Mouse (Mus musculus) hindbrain, embryonic 12.5 days (tissue): Measurements from ENCODE around the gene St8sia1. TPM values are rescaled to one million over a fixed set of nuclear protein-coding genes. Genes with fewer than 3 reads are reported as not detected.

ENCODE experiments used
- ATAC-seq: fragments of 200-750 bp; cut with Nextera tagmentation; 2 replicates; pipeline ENCODE4 v1.8.0; 2017; ENCODE audit warnings: moderate TSS enrichment; ENCODE audit not compliant: low FRiP score
- H3K27ac ChIP-seq: fragments of 300-500 bp; sonication (generic); 2 replicates; pipeline ENCODE4 v1.5.1; 2016; ENCODE audit warnings: mild to moderate bottlenecking
- H3K27me3 ChIP-seq: fragments of 300-500 bp; sonication (generic); 2 replicates; pipeline ENCODE4 v1.6.1; 2016; ENCODE audit warnings: mild to moderate bottlenecking
- H3K36me3 ChIP-seq: fragments of 300-500 bp; sonication (generic); 2 replicates; pipeline ENCODE4 v1.6.1; 2016; ENCODE audit warnings: mild to moderate bottlenecking
- H3K4me1 ChIP-seq: fragments of 300-500 bp; sonication (generic); 2 replicates; pipeline ENCODE4 v1.6.1; 2016
- H3K4me2 ChIP-seq: fragments of 300-500 bp; sonication (generic); replicated peaks from 2 replicates; pipeline ENCODE4 v1.6.1; 2016; ENCODE audit warnings: mild to moderate bottlenecking
- H3K4me3 ChIP-seq: fragments of 300-500 bp; sonication (generic); 2 replicates; pipeline ENCODE4 v1.5.1; 2016; ENCODE audit warnings: mild to moderate bottlenecking
- H3K9ac ChIP-seq: fragments of 300-500 bp; sonication (generic); 2 replicates; pipeline ENCODE4 v1.6.1; 2016; ENCODE audit warnings: mild to moderate bottlenecking, moderate library complexity
- H3K9me3 ChIP-seq: fragments of 300-500 bp; sonication (generic); replicated peaks from 2 replicates; pipeline ENCODE4 v1.6.1; 2016; ENCODE audit warnings: mild to moderate bottlenecking
- WGBS: fragments of 180-500 bp; shearing (Covaris S2); methylation state at CpG from one replicate; pipeline ENCODE4 v1.1.7; 2016; 5-methylcytosine and 5-hydroxymethylcytosine counted together
- polyA plus RNA-seq: library from polyadenylated mRNA; unstranded; fragments of >200 nt; fragmentation: Nextera tagmentation; extraction: Ambion mirVana; gene quantifications from 2 replicates; pipeline ENCODE4 v1.2.1, GENCODE M21; 2016

The St8sia1 gene
- polyA plus RNA-seq, 1 experiment from 2014 or later = 9.1 TPM

DNA sequence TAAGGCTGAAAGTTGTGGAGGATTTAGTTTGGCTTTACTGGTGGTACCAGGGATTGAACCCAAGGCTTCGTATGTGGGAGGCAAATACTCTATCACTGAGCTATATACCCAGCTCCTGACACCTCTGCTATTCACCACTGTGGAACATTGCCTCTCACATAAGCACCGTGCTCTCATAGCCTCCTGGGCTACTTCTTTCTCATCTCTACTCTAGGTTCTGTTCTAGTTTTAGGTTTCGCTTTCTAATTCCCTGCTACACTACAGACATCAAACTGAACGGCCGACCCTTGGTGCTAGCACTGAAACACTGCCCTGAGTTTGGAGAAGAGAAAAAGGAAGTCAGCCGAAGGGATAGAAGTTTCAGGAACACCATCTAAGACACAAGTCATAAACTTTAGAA, 99.1 kb downstream of the St8sia1 start:
- WGBS = 92% methylated on average over 6 of the region's 6 CpGs
- H3K4me1 ChIP-seq = peaks cover 18% of the 10 kb centered on the region
- H3K36me3 ChIP-seq = no peaks in the 10 kb centered on the region
- H3K27ac ChIP-seq = no peak overlapping the region
- no peak for ATAC-seq
- H3K4me3 ChIP-seq = no peak overlapping the region
- H3K9me3 ChIP-seq = no peaks in the 10 kb centered on the region; the same call in 1 of the 2 replicates
- no peaks in the 10 kb centered on the region for H3K27me3 ChIP-seq
- H3K9ac ChIP-seq = no peak overlapping the region
- no peak overlapping the region for H3K4me2 ChIP-seq

- no peak for ATAC-seq
- H3K36me3 ChIP-seq = no peaks in the 10 kb centered on the region
- no peak overlapping the region for H3K9ac ChIP-seq
- H3K4me3 ChIP-seq = no peak overlapping the region
- WGBS = 91% methylated on average over 4 of the region's 4 CpGs
- no peaks in the 10 kb centered on the region; the same call in 1 of the 2 replicates for H3K9me3 ChIP-seq
- no peak overlapping the region for H3K27ac ChIP-seq
- peaks cover 18% of the 10 kb centered on the region for H3K4me1 ChIP-seq
- H3K4me2 ChIP-seq = no peak overlapping the region
- H3K27me3 ChIP-seq = no peaks in the 10 kb centered on the region
These were observed 100.4 kb downstream of the St8sia1 start for GRCm38 (mm10) chr6:142863881-142864280.

- ATAC-seq = no peak
- no peak overlapping the region for H3K9ac ChIP-seq
- no peaks in the 10 kb centered on the region for H3K27me3 ChIP-seq
- no peaks in the 10 kb centered on the region; the same call in 1 of the 2 replicates for H3K9me3 ChIP-seq
- WGBS = 94% methylated on average over 3 of the region's 3 CpGs
- H3K4me1 ChIP-seq = peaks cover 17% of the 10 kb centered on the region
- H3K4me3 ChIP-seq = no peak overlapping the region
- H3K4me2 ChIP-seq = no peak overlapping the region
- no peaks in the 10 kb centered on the region for H3K36me3 ChIP-seq
- H3K27ac ChIP-seq = no peak overlapping the region
These were observed 102.0 kb downstream of the St8sia1 start for GRCm38 (mm10) chr6:142862265-142862664.

DNA sequence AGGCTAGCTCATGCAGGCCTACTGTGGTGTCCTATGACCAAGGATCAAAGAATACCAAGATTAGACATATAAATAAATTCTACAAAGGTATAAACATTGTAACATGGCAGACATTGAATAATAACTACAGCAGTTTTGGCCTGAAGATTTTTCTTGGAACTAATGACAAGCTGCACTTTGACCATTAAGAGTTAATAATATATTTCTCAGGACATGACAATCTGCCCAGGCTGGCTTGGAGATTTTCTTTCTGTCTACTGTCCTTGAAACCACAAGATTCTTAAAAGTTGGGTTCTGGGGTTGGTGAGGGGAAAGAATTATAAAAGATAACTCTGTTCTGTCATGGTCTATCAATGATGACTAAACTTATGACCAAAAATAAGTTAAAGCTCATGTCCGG, 103.9 kb downstream of the St8sia1 start:
- Histone ChIP-seq H3K27me3 (no peaks in the 10 kb centered on the region), H3K36me3 (no peaks in the 10 kb centered on the region), H3K4me3 (no peak overlapping the region), H3K27ac (no peak overlapping the region), H3K4me2 (no peak overlapping the region), H3K4me1 (peaks cover 17% of the 10 kb centered on the region), H3K9ac (no peak overlapping the region), H3K9me3 (no peaks in the 10 kb centered on the region; the same call in 1 of the 2 replicates)
- no peak for ATAC-seq
- 97% methylated on average over 1 of the region's 1 CpGs for WGBS

DNA sequence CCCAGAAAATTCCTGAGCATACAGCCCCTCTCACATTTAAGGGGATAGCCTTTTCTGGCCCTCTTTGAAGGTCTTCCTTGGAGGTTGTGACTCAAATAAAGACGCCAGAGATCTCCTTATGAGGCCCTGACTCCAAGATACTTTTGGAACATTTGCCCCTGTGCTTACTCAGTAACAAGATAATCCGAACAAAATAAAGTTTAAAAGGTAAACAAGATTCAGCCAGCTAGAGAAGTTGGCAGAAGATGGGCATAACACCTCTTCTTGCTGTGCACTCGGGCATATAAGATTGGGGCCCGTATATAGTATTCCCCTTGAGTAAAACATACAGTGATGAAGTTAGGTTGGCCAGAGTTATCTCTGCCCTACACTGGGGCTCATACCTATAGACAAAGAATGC, 104.3 kb downstream of the St8sia1 start:
- H3K4me3 ChIP-seq = no peak overlapping the region
- no peak overlapping the region for H3K4me2 ChIP-seq
- H3K27ac ChIP-seq = no peak overlapping the region
- no peaks in the 10 kb centered on the region for H3K27me3 ChIP-seq
- no peaks in the 10 kb centered on the region for H3K36me3 ChIP-seq
- no peak for ATAC-seq
- H3K9ac ChIP-seq = no peak overlapping the region
- no peaks in the 10 kb centered on the region; the same call in 1 of the 2 replicates for H3K9me3 ChIP-seq
- WGBS = 94% methylated on average over 4 of the region's 4 CpGs
- H3K4me1 ChIP-seq = peaks cover 17% of the 10 kb centered on the region

DNA sequence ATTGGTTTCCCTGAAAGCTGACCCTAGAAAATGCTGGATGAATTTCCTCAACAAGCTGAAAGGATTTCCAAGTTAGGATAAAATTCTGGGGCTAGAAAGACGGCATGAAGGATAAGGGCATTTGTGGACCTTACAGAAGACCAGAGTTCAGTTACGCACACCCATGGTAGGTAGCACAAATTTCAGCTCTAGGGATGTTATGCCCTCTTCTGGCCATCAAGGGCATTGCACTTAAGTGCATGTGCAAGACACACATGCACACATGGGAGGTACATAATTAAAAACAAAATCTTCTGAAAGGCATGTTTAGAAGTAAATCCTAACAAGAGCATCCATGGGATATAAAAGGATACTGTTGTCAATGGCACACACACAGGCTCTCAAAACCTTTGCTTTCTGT, 105.3 kb downstream of the St8sia1 start:
- H3K4me1 ChIP-seq = peaks cover 17% of the 10 kb centered on the region
- H3K36me3 ChIP-seq = no peaks in the 10 kb centered on the region
- no peak overlapping the region for H3K4me2 ChIP-seq
- ATAC-seq = no peak
- no peak overlapping the region for H3K4me3 ChIP-seq
- no peak overlapping the region for H3K9ac ChIP-seq
- WGBS = 93% methylated on average over 2 of the region's 2 CpGs
- no peak overlapping the region for H3K27ac ChIP-seq
- H3K27me3 ChIP-seq = no peaks in the 10 kb centered on the region
- no peaks in the 10 kb centered on the region; the same call in 1 of the 2 replicates for H3K9me3 ChIP-seq

GRCm38 (mm10) chr6:142856258-142856874, 107.9 kb downstream of the St8sia1 start:
- 60% methylated on average over 3 of the region's 3 CpGs for WGBS
- Histone ChIP-seq H3K4me2 (no peak overlapping the region), H3K27ac (peak overlapping the region; percentile 64), H3K9me3 (no peaks in the 10 kb centered on the region), H3K36me3 (no peaks in the 10 kb centered on the region), H3K9ac (no peak overlapping the region), H3K4me3 (no peak overlapping the region), H3K27me3 (no peaks in the 10 kb centered on the region), H3K4me1 (peaks cover 17% of the 10 kb centered on the region)
- peak; percentile 62 for ATAC-seq

DNA sequence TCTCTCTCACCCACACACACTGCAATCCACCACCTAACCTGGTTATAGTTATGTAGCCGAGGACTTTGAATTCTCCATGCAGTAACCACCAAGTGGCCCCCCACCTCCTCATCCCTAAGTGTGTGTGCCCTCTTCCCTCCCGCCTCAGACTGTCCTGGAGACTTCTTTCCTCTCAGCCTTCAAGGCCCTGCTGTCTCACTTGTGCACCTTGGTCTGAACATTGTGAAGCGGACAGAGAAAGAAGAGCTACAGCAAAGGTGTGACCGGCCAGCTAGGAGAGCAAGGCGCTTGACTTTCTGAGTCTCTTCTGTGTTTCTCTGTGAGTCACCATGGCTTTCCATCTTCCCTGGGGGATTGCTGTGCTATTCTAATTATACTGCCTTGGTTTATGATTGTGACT, 108.5 kb downstream of the St8sia1 start:
- WGBS = 84% methylated on average over 5 of the region's 5 CpGs
- peak; percentile 5; the same call in 1 of the 2 replicates for ATAC-seq
- H3K4me1 ChIP-seq = peaks cover 17% of the 10 kb centered on the region
- H3K27me3 ChIP-seq = no peaks in the 10 kb centered on the region
- H3K9ac ChIP-seq = no peak overlapping the region
- H3K4me3 ChIP-seq = no peak overlapping the region
- no peaks in the 10 kb centered on the region for H3K9me3 ChIP-seq
- no peak overlapping the region for H3K4me2 ChIP-seq
- no peaks in the 10 kb centered on the region for H3K36me3 ChIP-seq
- H3K27ac ChIP-seq = 0 out of 2 replicates have a peak overlapping the region, but pooled peaks have one; percentile 23

GRCm38 (mm10) chr6:142852419-142853377, 111.6 kb downstream of the St8sia1 start:
- Histone ChIP-seq H3K9me3 (no peaks in the 10 kb centered on the region), H3K27me3 (no peaks in the 10 kb centered on the region), H3K4me3 (no peak overlapping the region), H3K36me3 (no peaks in the 10 kb centered on the region), H3K27ac (no peak overlapping the region), H3K4me1 (peaks cover 12% of the 10 kb centered on the region), H3K9ac (no peak overlapping the region), H3K4me2 (no peak overlapping the region)
- no peak for ATAC-seq
- WGBS = 82% methylated on average over 6 of the region's 6 CpGs

DNA sequence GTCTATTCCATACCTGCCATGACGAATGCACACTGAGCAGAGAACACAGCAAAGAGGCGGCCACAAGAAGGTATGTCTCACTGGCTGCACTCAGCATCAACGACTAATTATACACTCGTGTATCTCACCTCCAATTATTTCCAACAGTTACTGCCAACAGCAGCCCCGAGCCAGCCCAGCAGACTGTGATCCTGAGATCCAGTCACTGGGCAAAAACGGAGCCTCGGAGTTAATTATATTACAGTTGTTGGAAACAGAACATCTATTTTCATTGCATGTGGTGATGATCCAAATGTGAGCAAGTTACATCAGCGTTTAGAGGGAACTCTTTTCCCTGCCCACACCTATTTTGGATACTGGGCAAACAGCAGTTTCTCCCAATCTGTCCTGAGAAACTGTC, 113.8 kb downstream of the St8sia1 start:
- Histone ChIP-seq H3K4me1 (no peaks in the 10 kb centered on the region), H3K9me3 (no peaks in the 10 kb centered on the region), H3K4me2 (no peak overlapping the region), H3K4me3 (no peak overlapping the region), H3K9ac (no peak overlapping the region), H3K27ac (no peak overlapping the region), H3K36me3 (no peaks in the 10 kb centered on the region), H3K27me3 (no peaks in the 10 kb centered on the region)
- 83% methylated on average over 8 of the region's 8 CpGs for WGBS
- ATAC-seq = no peak

- H3K36me3 ChIP-seq = no peaks in the 10 kb centered on the region
- WGBS = 67% methylated on average over 5 of the region's 5 CpGs
- no peak overlapping the region for H3K4me3 ChIP-seq
- H3K9ac ChIP-seq = no peak overlapping the region
- no peak overlapping the region for H3K27ac ChIP-seq
- H3K4me2 ChIP-seq = no peak overlapping the region
- no peak for ATAC-seq
- H3K9me3 ChIP-seq = no peaks in the 10 kb centered on the region
- H3K27me3 ChIP-seq = no peaks in the 10 kb centered on the region
- no peaks in the 10 kb centered on the region for H3K4me1 ChIP-seq
These were observed 114.9 kb downstream of the St8sia1 start for GRCm38 (mm10) chr6:142849326-142849725.

GRCm38 (mm10) chr6:142847914-142848674, 116.2 kb downstream of the St8sia1 start:
- Histone ChIP-seq H3K4me2 (no peak overlapping the region), H3K4me1 (no peaks in the 10 kb centered on the region), H3K27me3 (no peaks in the 10 kb centered on the region), H3K36me3 (no peaks in the 10 kb centered on the region), H3K27ac (no peak overlapping the region), H3K9me3 (no peaks in the 10 kb centered on the region), H3K9ac (no peak overlapping the region), H3K4me3 (no peak overlapping the region)
- 81% methylated on average over 8 of the region's 8 CpGs for WGBS
- ATAC-seq = no peak
